Mouse (Mus musculus) layer of hippocampus, postnatal 36 days (tissue): Measurements from ENCODE around the gene Sucnr1. TPM values are rescaled to one million over a fixed set of nuclear protein-coding genes. Genes with fewer than 3 reads are reported as not detected.

Experiments used
- DNase-seq, 2 experiments: peaks; one replicate each; pipeline ENCODE4 v3.0.0; 2022
- total RNA-seq, 2 experiments: library from RNA; stranded (reverse); gene quantifications; 2 replicates each; pipeline ENCODE4 v1.2.3; 2021

The Sucnr1 gene
- total RNA-seq, 2 experiments from 2014 or later: not detected

- DNase-seq: no peak
Measured at GRCm38 (mm10) chr3:60111889-60112646, 30.4 kb downstream of the Sucnr1 start.

- DNase-seq: no peak
Measured at GRCm38 (mm10) chr3:60114571-60114970, 32.9 kb downstream of the Sucnr1 start.

- no peak for DNase-seq
Measured at GRCm38 (mm10) chr3:60121449-60121848, 39.8 kb downstream of the Sucnr1 start.

GRCm38 (mm10) chr3:60123859-60124794 lies 42.5 kb downstream of the Sucnr1 start:
- no peak for DNase-seq

GRCm38 (mm10) chr3:60126564-60126963 lies 44.9 kb downstream of the Sucnr1 start:
- no peak for DNase-seq

GRCm38 (mm10) chr3:60128282-60128681 lies 46.6 kb downstream of the Sucnr1 start:
- no peak for DNase-seq

- DNase-seq: no peak
Measured at GRCm38 (mm10) chr3:60135801-60136200, 54.1 kb downstream of the Sucnr1 start.

Other genes with a start within 250 kb of the Sucnr1 start
- not detected for gene Gm8298, start 220.8 kb upstream of the Sucnr1 start, total RNA-seq
- gene C130079G13Rik, start 156.7 kb upstream of the Sucnr1 start, total RNA-seq: not detected
- gene Aadacl2, start 75.1 kb upstream of the Sucnr1 start, total RNA-seq: not detected
- gene Aadac, start 56.2 kb upstream of the Sucnr1 start, total RNA-seq: not detected